Mouse (Mus musculus): ENCODE data around the gene Sp100. TPM values are rescaled to one million over a fixed set of nuclear protein-coding genes. Genes with fewer than 3 reads are reported as not detected.
"Not testable (repeated sequence)": the region's sequence is repeated elsewhere in the genome, so short reads cannot be mapped to it uniquely, and the experiment has no call there.

The Sp100 gene
- polyA plus RNA-seq, 1 experiment from 2014 or later = 2.6 TPM

DNA sequence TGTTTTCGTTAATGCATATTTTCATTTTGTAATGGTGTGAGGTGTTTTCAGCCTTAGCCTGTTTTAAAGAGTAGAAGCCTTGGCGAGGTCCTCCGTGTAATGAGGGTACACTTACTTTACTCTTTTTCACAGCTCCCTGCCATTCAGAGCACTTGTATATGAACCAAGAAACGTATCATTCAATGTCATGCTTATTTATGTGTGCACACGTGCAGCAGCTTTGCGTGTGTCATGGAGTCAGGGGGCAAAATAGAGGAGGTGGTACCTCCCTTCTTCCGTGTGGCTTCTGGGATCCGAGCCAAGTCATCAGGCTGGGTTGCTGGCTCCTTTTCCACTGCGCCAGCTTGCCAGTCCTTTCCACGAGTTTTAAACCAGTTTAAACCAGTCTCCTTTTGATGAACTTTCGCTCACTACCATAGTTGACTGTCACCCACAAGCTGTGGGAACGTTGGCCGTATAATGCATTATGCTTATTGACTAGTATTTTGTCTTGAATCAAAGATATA is 2.0 kb downstream of the Sp100 start:
- H3K9me3 ChIP-seq; H3K27ac ChIP-seq; H3K9ac ChIP-seq; H3K27me3 ChIP-seq (replicated peaks); H3K4me1 ChIP-seq (replicated peaks); ATAC-seq; H3K4me3 ChIP-seq (replicated peaks); H3K4me2 ChIP-seq (replicated peaks); H3K36me3 ChIP-seq: not testable (repeated sequence)
- 83% methylated on average over 13 of the region's 13 CpGs for WGBS

DNA sequence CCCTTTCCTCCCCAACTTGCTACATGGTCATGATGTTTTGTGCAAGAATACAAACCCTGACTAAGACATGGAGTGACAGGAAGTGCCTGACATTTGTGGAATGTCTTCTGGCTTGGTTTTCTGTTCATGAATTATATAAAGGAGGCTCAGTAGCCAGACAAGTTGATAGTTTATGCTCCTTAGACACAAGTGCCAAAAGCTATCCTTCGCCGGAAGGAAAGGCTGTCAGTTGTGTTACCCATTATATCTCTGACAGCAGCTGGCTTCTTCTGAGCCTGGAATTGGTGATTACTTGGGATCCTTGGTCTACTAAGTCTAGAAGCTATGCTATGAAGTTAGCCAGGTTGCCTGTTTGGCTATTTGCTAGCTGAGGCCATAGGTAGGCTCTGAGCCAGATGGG is 7.4 kb downstream of the Sp100 start:
- H3K27ac ChIP-seq; H3K4me2 ChIP-seq (replicated peaks); H3K9me3 ChIP-seq; ATAC-seq; H3K4me3 ChIP-seq (replicated peaks); H3K9ac ChIP-seq; H3K27me3 ChIP-seq (replicated peaks); H3K36me3 ChIP-seq; H3K4me1 ChIP-seq (replicated peaks): not testable (repeated sequence)
- 87% methylated on average over 2 of the region's 2 CpGs for WGBS

DNA sequence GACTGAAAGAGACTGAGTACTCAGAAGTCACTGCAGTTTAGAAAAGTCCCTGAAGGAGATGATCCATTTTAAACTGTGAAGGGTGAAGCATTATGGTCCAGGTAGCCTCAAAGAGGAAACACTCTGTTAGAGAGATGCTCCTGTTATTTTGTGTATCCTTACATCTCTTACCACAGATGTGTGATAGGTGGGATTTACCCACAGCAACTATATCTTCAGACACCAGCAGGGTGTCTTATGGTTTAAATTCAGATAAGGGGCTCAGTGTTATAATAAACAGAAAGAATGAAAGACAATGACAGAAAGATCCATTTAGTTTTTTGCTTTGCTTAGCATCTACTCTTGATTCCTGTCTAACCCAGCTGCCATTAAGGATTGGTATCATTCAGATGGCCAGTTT is 14.5 kb downstream of the Sp100 start:
- Histone ChIP-seq H3K4me2 (replicated peaks) (no peak overlapping the region), H3K9ac (no peak overlapping the region), H3K9me3 (no peaks in the 10 kb centered on the region), H3K27ac (no peak overlapping the region), H3K36me3 (no peaks in the 10 kb centered on the region), H3K27me3 (replicated peaks) (no peaks in the 10 kb centered on the region), H3K4me3 (replicated peaks) (no peak overlapping the region), H3K4me1 (replicated peaks) (no peaks in the 10 kb centered on the region)
- no peak for ATAC-seq

DNA sequence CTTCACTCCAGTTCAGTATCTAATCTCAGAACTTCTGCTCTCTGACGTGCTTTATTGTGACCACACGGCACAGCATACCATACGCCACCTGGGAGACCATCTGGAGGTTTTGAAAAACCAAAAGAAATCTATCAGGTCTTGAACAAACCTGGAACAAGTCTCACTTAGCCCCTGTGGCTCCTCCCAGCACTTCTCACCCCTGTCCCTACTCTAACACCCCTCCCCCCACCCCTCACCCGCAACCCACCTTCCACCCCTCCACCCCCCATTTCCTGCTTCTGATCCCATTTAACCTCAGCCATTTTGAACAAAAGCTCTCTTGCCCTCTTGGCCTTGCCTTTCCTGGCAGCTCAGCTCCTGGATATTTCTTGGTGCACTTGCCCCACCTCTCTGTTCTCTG is 30.4 kb downstream of the Sp100 start:
- Histone ChIP-seq H3K27me3 (replicated peaks) (no peaks in the 10 kb centered on the region), H3K4me2 (replicated peaks) (no peak overlapping the region), H3K4me1 (replicated peaks) (no peaks in the 10 kb centered on the region), H3K27ac (no peak overlapping the region), H3K9ac (no peak overlapping the region), H3K36me3 (no peaks in the 10 kb centered on the region), H3K9me3 (no peaks in the 10 kb centered on the region), H3K4me3 (replicated peaks) (no peak overlapping the region)
- no peak for ATAC-seq
- 68% methylated on average over 4 of the region's 4 CpGs for WGBS

DNA sequence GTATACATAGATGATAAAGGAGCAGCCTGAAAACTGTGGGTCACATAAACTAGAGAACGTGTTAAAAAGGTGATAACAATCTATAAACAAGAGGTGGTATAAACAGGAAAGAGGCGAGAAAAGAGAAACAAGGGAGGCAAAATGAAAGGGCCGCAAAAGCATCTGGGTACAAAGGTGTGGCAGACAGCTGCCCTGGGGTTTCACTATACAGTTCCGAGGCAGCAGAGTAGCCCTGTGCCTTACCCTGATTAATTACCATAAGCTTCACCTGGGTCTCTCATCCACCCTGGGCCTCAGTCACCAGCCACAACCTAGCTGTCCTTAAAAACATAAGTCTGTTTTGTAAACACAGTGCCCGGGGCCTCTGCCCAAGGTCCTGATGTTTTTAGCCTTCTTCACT is 36.9 kb downstream of the Sp100 start:
- no peaks in the 10 kb centered on the region for H3K9me3 ChIP-seq
- H3K36me3 ChIP-seq = no peaks in the 10 kb centered on the region
- 46% methylated on average over 5 of the region's 5 CpGs for WGBS
- H3K4me3 ChIP-seq (replicated peaks) = no peak overlapping the region
- H3K4me1 ChIP-seq (replicated peaks) = no peaks in the 10 kb centered on the region
- no peak for ATAC-seq
- no peak overlapping the region for H3K9ac ChIP-seq
- H3K27ac ChIP-seq = no peak overlapping the region
- H3K4me2 ChIP-seq (replicated peaks) = no peak overlapping the region
- H3K27me3 ChIP-seq (replicated peaks) = no peaks in the 10 kb centered on the region

DNA sequence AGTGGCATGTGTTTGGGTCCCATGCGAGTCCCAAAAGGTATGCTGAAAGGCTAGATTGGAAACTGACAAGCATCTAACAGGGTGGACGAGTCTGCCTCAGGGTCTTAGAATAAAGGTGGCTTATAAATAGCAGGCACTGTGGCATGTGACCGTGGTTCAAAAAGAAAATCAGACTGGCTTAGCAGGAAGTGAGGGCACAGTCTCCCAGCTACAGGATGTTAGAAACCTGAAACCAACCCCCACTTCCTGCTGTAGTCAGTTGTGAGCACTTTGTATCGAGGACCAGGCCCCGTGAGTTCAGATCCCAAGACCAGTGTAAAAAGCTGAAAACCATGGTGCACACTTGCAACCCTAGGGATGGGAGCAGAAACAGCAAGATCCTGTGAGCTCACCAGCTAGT is 37.6 kb downstream of the Sp100 start:
- Histone ChIP-seq H3K9ac (no peak overlapping the region), H3K4me1 (replicated peaks) (no peaks in the 10 kb centered on the region), H3K27ac (no peak overlapping the region), H3K9me3 (no peaks in the 10 kb centered on the region), H3K4me2 (replicated peaks) (no peak overlapping the region), H3K4me3 (replicated peaks) (no peak overlapping the region), H3K27me3 (replicated peaks) (no peaks in the 10 kb centered on the region), H3K36me3 (no peaks in the 10 kb centered on the region)
- no peak for ATAC-seq
- WGBS = 58% methylated on average over 5 of the region's 5 CpGs

DNA sequence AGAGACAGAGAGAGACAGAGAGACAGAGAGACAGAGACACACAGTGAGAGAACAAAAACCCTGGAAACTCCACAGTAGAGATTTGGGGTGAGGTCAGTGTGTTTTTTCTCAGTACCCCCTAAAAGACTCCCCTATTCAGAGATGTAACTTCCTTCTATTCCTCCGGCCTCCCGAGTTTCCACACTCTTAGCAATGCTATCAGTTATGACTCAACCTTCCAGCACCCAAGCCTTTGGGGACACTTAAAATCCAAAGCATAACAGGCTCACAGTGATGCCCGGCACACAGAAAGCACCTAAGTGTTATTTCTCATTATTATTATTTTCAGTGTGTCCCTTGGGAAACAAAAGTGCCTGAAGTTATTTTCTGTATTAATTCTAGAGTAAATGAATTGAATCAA is 40.8 kb downstream of the Sp100 start:
- no peaks in the 10 kb centered on the region for H3K36me3 ChIP-seq
- no peak overlapping the region for H3K4me2 ChIP-seq (replicated peaks)
- H3K27ac ChIP-seq = no peak overlapping the region
- no peaks in the 10 kb centered on the region for H3K27me3 ChIP-seq (replicated peaks)
- no peak overlapping the region for H3K4me3 ChIP-seq (replicated peaks)
- H3K9me3 ChIP-seq = no peaks in the 10 kb centered on the region
- H3K9ac ChIP-seq = no peak overlapping the region
- no peak for ATAC-seq
- 91% methylated on average over 3 of the region's 3 CpGs for WGBS
- no peaks in the 10 kb centered on the region for H3K4me1 ChIP-seq (replicated peaks)

DNA sequence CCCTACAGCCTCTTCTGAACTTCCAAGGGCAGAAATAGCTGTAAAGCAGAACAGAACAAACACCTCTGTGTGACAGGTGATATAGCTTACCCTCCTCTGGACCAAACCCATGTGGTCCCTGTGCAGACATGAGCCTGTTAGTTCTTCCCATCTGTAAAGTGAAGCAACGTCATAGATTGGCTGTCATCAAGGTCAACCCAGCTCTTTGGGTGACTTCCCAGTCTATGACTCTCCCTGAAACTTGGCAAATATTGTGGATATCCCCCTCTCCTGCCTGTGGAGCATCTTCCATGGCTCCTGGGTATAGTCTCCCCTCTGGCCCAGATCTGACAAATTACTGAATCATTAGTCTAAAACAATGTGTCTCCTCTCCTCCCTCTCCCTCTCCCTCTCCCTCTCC is 42.5 kb downstream of the Sp100 start:
- Histone ChIP-seq H3K36me3 (no peaks in the 10 kb centered on the region), H3K9me3 (no peaks in the 10 kb centered on the region), H3K4me3 (replicated peaks) (no peak overlapping the region), H3K4me2 (replicated peaks) (no peak overlapping the region), H3K9ac (no peak overlapping the region), H3K4me1 (replicated peaks) (no peaks in the 10 kb centered on the region), H3K27me3 (replicated peaks) (no peaks in the 10 kb centered on the region), H3K27ac (no peak overlapping the region)
- WGBS = 67% methylated on average over 1 of the region's 1 CpGs
- ATAC-seq = no peak

DNA sequence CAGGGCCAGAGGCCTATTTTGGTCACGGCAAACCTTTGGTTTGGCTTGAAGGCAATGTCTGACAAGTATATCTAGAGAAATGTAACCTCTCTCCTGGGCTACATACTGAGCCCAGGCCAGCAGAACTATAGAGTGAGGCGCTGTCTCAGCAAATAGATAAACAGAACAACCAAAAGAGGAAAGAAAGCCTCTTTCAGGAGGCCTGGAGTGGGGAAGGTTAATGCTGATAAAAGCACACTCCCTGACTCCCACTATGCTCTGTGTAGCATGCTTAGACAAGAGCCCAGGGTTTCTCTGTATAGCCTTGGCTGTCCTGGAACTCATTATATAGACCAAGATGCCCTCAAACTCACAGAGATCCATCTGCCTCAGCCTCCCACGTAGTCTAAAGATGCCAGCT is 43.5 kb downstream of the Sp100 start:
- H3K27ac ChIP-seq = no peak overlapping the region
- no peak overlapping the region for H3K4me2 ChIP-seq (replicated peaks)
- no peak overlapping the region for H3K4me3 ChIP-seq (replicated peaks)
- H3K9ac ChIP-seq = no peak overlapping the region
- WGBS = 69% methylated on average over 3 of the region's 3 CpGs
- H3K36me3 ChIP-seq = no peaks in the 10 kb centered on the region
- no peaks in the 10 kb centered on the region for H3K27me3 ChIP-seq (replicated peaks)
- H3K9me3 ChIP-seq = no peaks in the 10 kb centered on the region
- ATAC-seq = no peak
- no peaks in the 10 kb centered on the region for H3K4me1 ChIP-seq (replicated peaks)

DNA sequence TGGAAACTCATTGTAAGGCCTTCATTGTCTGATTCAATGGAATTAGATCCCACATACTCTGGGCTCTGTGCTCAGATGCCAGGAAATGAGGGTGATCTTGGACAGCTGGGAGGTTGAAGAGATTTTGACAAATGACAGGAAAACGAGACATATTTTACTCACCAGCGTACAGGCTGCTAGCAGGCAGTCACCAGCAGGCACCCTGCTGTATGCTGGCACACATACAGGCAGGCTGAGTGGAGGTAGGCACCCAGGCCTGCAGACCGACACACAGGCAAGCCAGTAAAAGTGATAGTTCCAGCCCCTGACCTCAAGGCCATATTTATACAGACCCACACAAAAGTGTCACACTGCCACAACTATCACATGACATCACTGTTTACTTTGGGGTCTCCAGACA is 45.9 kb downstream of the Sp100 start:
- Histone ChIP-seq H3K36me3 (no peaks in the 10 kb centered on the region), H3K9ac (no peak overlapping the region), H3K9me3 (no peaks in the 10 kb centered on the region), H3K4me3 (replicated peaks) (no peak overlapping the region), H3K27me3 (replicated peaks) (no peaks in the 10 kb centered on the region), H3K27ac (no peak overlapping the region), H3K4me1 (replicated peaks) (no peaks in the 10 kb centered on the region), H3K4me2 (replicated peaks) (no peak overlapping the region)
- ATAC-seq = no peak
- WGBS = 67% methylated on average over 3 of the region's 3 CpGs

DNA sequence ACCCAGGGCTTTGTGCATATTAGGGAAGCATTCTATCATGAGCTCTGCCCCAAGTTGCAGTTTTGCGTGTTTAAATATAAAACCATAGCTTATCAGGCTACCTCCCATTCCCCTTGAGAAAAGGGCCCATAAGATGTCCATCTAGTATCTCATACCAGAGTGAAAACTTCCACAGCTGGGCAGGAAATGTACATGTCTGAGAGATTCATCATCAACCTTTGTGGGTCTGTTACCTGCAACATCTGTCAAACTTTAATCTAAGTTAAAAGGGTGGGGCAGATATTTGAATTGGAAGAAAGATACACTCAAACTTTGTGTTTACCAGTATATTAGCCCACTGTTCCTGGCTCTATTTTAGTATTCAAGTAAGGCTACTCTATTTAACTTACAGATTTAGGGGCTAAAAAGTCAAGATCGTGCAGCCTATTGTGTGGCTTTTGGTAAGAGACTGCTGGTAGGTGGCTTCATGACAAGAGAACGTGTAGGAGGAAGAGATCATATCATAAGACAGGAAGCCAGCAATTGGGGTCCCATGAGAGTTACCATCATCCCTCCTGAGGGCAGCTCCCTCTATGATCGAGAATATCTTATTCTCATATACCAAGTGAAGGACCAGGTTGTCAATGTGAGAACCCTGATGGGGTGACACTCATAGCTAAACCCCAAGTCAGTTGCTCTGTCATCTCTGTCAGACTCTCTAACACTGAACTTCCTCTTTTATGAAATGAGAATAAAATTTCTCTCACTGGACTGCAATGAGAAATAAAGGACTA is 48.1 kb downstream of the Sp100 start:
- no peak for ATAC-seq
- H3K4me3 ChIP-seq (replicated peaks) = no peak overlapping the region
- H3K27ac ChIP-seq = no peak overlapping the region
- no peaks in the 10 kb centered on the region for H3K27me3 ChIP-seq (replicated peaks)
- 81% methylated on average over 4 of the region's 4 CpGs for whole genome bisulfite sequencing
- no peak overlapping the region for H3K4me2 ChIP-seq (replicated peaks)
- no peaks in the 10 kb centered on the region for H3K4me1 ChIP-seq (replicated peaks)
- no peak overlapping the region for H3K9ac ChIP-seq
- H3K36me3 ChIP-seq = no peaks in the 10 kb centered on the region
- no peaks in the 10 kb centered on the region for H3K9me3 ChIP-seq

DNA sequence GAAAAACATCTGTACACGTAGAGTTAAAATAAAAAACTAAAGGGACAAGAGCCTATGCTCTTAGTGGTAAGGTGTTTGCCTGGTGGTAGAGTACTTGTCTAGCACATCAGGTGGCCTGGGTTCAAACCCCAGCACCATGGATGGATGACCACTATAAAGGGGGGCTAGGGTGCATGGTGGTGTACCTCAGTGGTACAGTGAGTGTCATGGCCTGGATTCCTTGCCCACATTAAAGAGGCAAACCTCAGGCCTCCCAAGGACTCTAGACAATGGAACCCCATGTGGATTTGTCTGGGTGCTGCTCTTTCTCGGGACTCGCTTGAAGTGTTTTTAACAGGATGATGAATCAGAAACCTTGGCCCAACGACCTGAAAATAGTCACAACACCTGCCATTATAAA is 52.7 kb downstream of the Sp100 start:
- 74% methylated on average over 4 of the region's 4 CpGs for WGBS
- ATAC-seq = no peak
- Histone ChIP-seq H3K9me3 (no peaks in the 10 kb centered on the region), H3K4me2 (replicated peaks) (no peak overlapping the region), H3K4me1 (replicated peaks) (no peaks in the 10 kb centered on the region), H3K9ac (no peak overlapping the region), H3K27ac (no peak overlapping the region), H3K4me3 (replicated peaks) (no peak overlapping the region), H3K36me3 (no peaks in the 10 kb centered on the region), H3K27me3 (replicated peaks) (no peaks in the 10 kb centered on the region)

Data from intestine, embryonic 15.5 days (tissue).